Mouse (Mus musculus) bone marrow, adult 2 months (tissue): ENCODE results near the gene Itga9.

Source experiments
- CTCF ChIP-seq: fragments of 200-500 bp; IDR thresholded peaks from 2 replicates; pipeline ENCODE4 v1.5.1; 2011; ENCODE audit warnings: low read length, control low read depth; ENCODE audit not compliant: control insufficient read depth, insufficient read depth
- POLR2A ChIP-seq: fragments of 200-500 bp; IDR thresholded peaks from 2 replicates; pipeline ENCODE4 v1.6.1; 2011; ENCODE audit warnings: low read depth, mild to moderate bottlenecking, control low read depth, low read length, borderline replicate concordance; ENCODE audit not compliant: control insufficient read depth

DNA sequence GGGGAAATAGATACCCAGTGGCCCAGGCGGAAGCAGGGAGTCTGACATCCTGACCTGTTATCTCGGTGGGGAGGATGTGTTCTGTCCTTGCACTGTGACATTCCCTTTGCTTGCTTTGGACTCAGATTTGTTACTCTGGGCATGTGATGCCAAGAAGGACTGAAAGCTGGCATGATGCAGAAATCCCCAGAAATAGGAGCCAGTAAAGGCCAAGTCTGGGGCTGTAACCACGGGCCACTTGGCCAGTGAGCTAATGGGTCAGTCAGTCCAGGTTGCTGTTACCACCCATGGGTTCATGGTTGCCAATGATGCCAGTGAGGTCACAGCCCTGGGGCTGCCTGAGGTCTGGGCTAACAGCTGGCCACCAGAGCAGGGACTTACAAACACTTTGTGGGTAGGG lies 133.2 kb downstream of the Itga9 start:
- TF ChIP-seq CTCF: no peak
- TF ChIP-seq POLR2A: no peak
